Mouse (Mus musculus) spleen, adult 2 months (tissue): ENCODE data around the gene Myo1d.

Experiments
- CTCF ChIP-seq: fragments of 200-500 bp; IDR thresholded peaks from 2 replicates; pipeline ENCODE4 v1.5.1; 2011; ENCODE audit warnings: mild to moderate bottlenecking, inconsistent platforms; ENCODE audit not compliant: insufficient read depth, insufficient read length, insufficient replicate concordance; ENCODE audit errors: extremely low read depth
- POLR2A ChIP-seq: fragments of 200-500 bp; IDR thresholded peaks from 2 replicates; pipeline ENCODE4 v1.6.1; 2011; ENCODE audit warnings: low read depth, low read length, inconsistent platforms

DNA sequence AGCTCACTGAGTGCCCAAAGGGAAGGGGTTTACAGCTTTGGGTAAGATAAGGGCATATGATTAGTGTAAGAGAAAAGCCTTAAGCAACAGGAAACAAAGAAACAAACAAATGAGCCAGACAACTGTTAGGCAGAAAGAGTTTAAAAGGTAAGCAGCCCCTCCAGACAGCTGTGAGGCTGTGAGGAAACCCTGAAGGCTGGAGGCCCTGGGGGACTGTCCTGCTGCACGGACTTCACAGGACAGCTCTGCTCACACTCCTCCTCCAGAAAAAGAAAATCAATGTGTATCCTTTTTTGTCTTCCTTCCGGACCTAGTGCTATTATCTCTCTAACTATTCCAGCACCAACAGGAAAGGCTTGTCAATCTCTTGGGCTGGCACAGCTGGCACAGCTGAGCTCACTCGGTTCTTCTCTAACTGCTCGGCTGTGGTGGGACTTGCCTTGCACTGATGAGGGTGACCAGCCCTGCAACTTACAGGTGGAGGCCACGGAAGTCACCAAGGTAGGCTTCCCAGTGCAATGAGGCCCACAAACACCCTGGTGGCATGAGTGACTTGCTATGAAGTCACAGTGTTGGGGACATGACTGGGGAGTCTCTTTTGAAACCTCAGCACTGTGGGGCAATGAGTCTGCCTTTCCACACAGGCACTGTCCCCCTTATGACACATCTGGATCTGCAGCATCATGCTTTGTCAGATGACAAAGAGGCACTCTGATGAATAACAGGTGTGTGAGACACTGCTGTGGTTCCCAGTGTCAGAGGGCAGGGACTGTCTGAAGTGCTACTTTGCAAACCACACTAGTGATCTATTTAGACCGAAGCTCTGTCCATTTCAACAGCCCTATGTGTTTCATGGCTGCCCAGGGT, 275.1 kb downstream of the Myo1d start:
- TF ChIP-seq POLR2A (no peak), CTCF (no peak)
